Comparison of ENCODE assay signal across 17 mouse cellular contexts in genomic region chr10:56210343-56210742, GRCm38 (mm10).
"Had no signal": no experiment of that assay in that cellular context is flagged by ENCODE, and none has a peak within 500 bp of the region (broad histone marks: within the 10 kb centered on the region; RNA-seq: fewer than 3 reads in every experiment).

No protein-coding gene starts in this region.

- H3K4me3 ChIP-seq: neural tube, embryonic 12.5 days; neural tube, embryonic 13.5 days; neural tube, embryonic 15.5 days; stomach, embryonic 15.5 days had no signal

- H3K36me3 ChIP-seq: neural tube, embryonic 15.5 days; stomach, embryonic 15.5 days had no signal

- H3K4me1 ChIP-seq: neural tube, embryonic 12.5 days; neural tube, embryonic 13.5 days; neural tube, embryonic 15.5 days; stomach, embryonic 15.5 days had no signal

- H3K9me3 ChIP-seq: neural tube, embryonic 12.5 days; neural tube, embryonic 13.5 days; neural tube, embryonic 15.5 days; stomach, embryonic 15.5 days had no signal

- H3K27ac ChIP-seq: neural tube, embryonic 12.5 days; neural tube, embryonic 13.5 days; neural tube, embryonic 15.5 days; stomach, embryonic 15.5 days; stomach, postnatal 0 days had no signal

- H3K27me3 ChIP-seq: neural tube, embryonic 12.5 days; neural tube, embryonic 13.5 days; neural tube, embryonic 15.5 days; stomach, embryonic 15.5 days had no signal

- H3K9ac ChIP-seq: neural tube, embryonic 12.5 days; neural tube, embryonic 13.5 days; neural tube, embryonic 15.5 days; stomach, embryonic 15.5 days had no signal

- DNase-seq: retina, postnatal 1 day; right cerebral cortex, adult 18-20 months; right cerebral cortex, postnatal 14 days; right cerebral cortex, postnatal 25 days; right cerebral cortex, postnatal 4 days; spleen, adult 18-20 months; thymus, adult 18-20 months; thymus, adult 2 months; thymus, postnatal 14 days; thymus, postnatal 25 days; thymus, postnatal 36 days; thymus, postnatal 4 days had no signal

- H3K4me2 ChIP-seq: neural tube, embryonic 12.5 days; neural tube, embryonic 13.5 days; neural tube, embryonic 15.5 days; stomach, embryonic 15.5 days had no signal
